Mouse (Mus musculus) midbrain, embryonic 14.5 days (tissue): ENCODE data around the gene Vgll4. TPM values are rescaled to one million over a fixed set of nuclear protein-coding genes. Genes with fewer than 3 reads are reported as not detected.

ENCODE experiments used
- ATAC-seq: fragments of 200-750 bp; cut with Nextera tagmentation; 2 replicates; pipeline ENCODE4 v1.8.0; 2017; ENCODE audit warnings: moderate number of reproducible peaks, moderate library complexity; ENCODE audit not compliant: low FRiP score, low TSS enrichment
- DNase-seq: peaks from one replicate; pipeline ENCODE4 v3.0.0-alpha.2; 2015
- H3K27ac ChIP-seq: fragments of 300-500 bp; sonication (generic); replicated peaks from 2 replicates; pipeline ENCODE4 v1.5.1; 2014; ENCODE audit warnings: mild to moderate bottlenecking, low read depth, low read length, moderate library complexity
- H3K27me3 ChIP-seq: fragments of 300-500 bp; sonication (generic); 2 replicates; pipeline ENCODE4 v1.6.1; 2014; ENCODE audit warnings: low read length, control low read depth, mixed read lengths; ENCODE audit not compliant: control insufficient read depth, insufficient read depth
- H3K36me3 ChIP-seq: fragments of 300-500 bp; sonication (generic); 2 replicates; pipeline ENCODE4 v1.6.1; 2014; ENCODE audit warnings: low read length, control low read depth; ENCODE audit not compliant: control insufficient read depth, insufficient read depth
- H3K4me1 ChIP-seq: fragments of 300-500 bp; sonication (generic); 2 replicates; pipeline ENCODE4 v1.6.1; 2014; ENCODE audit warnings: mild to moderate bottlenecking, antibody characterized with exemption, low read length, control low read depth; ENCODE audit not compliant: control insufficient read depth, insufficient read depth
- H3K4me2 ChIP-seq: fragments of 300-500 bp; sonication (generic); 2 replicates; pipeline ENCODE4 v1.6.1; 2014; ENCODE audit warnings: mild to moderate bottlenecking, low read length, moderate library complexity
- H3K4me3 ChIP-seq: fragments of 300-500 bp; sonication (generic); replicated peaks from 2 replicates; pipeline ENCODE4 v1.5.1; 2014; ENCODE audit warnings: low read depth, low read length
- H3K9ac ChIP-seq: fragments of 300-500 bp; sonication (generic); replicated peaks from 2 replicates; pipeline ENCODE4 v1.6.1; 2014; ENCODE audit warnings: mild to moderate bottlenecking, low read length, moderate library complexity
- H3K9me3 ChIP-seq: fragments of 300-500 bp; sonication (generic); 2 replicates; pipeline ENCODE4 v1.6.1; 2016; ENCODE audit warnings: low read length, control low read depth, mixed read lengths; ENCODE audit not compliant: control insufficient read depth
- WGBS: fragments of 180-500 bp; shearing (Covaris S2); extraction: QIAGEN DNeasy Blood & Tissue Kit; methylation state at CpG from one replicate; pipeline ENCODE4 v1.1.7; 2014; 5-methylcytosine and 5-hydroxymethylcytosine counted together
- polyA plus RNA-seq: library from polyadenylated mRNA; unstranded; fragments of >200 nt; fragmentation: Nextera tagmentation; extraction: Ambion mirVana; gene quantifications from 2 replicates; pipeline ENCODE4 v1.2.1, GENCODE M21; 2014

Vgll4 gene
- polyA plus RNA-seq, 1 experiment from 2014 or later: 42.8 TPM

GRCm38 (mm10) chr6:115006065-115006464 is 36.3 kb upstream of the Vgll4 start:
- Histone ChIP-seq H3K9me3 (no peaks in the 10 kb centered on the region), H3K27ac (no peak overlapping the region), H3K9ac (no peak overlapping the region), H3K4me1 (0 out of 2 replicates have a peak, but pooled peaks cover 5% of the 10 kb centered on the region), H3K36me3 (peaks cover 24% of the 10 kb centered on the region), H3K27me3 (no peaks in the 10 kb centered on the region), H3K4me2 (no peak overlapping the region), H3K4me3 (no peak overlapping the region)
- no peak for ATAC-seq
- 73% methylated on average over 3 of the region's 3 CpGs for WGBS
- no peak for DNase-seq

- Histone ChIP-seq H3K27ac (no peak overlapping the region), H3K4me2 (no peak overlapping the region), H3K36me3 (peaks cover 19% of the 10 kb centered on the region), H3K4me1 (0 out of 2 replicates have a peak, but pooled peaks cover 5% of the 10 kb centered on the region), H3K9me3 (no peaks in the 10 kb centered on the region), H3K27me3 (no peaks in the 10 kb centered on the region), H3K9ac (no peak overlapping the region), H3K4me3 (no peak overlapping the region)
- no peak for DNase-seq
- ATAC-seq: no peak
- 88% methylated on average over 8 of the region's 8 CpGs for WGBS
Observed at GRCm38 (mm10) chr6:115005351-115005890, 35.6 kb upstream of the Vgll4 start.

GRCm38 (mm10) chr6:115004636-115005035 is 34.8 kb upstream of the Vgll4 start:
- no peak overlapping the region for H3K4me3 ChIP-seq
- H3K27me3 ChIP-seq: no peaks in the 10 kb centered on the region
- no peak for ATAC-seq
- no peaks in the 10 kb centered on the region for H3K9me3 ChIP-seq
- no peak overlapping the region for H3K9ac ChIP-seq
- no peak for DNase-seq
- H3K4me2 ChIP-seq: no peak overlapping the region
- 0 out of 2 replicates have a peak, but pooled peaks cover 5% of the 10 kb centered on the region for H3K4me1 ChIP-seq
- whole genome bisulfite sequencing: 85% methylated on average over 8 of the region's 8 CpGs
- H3K27ac ChIP-seq: no peak overlapping the region
- H3K36me3 ChIP-seq: peaks cover 15% of the 10 kb centered on the region

GRCm38 (mm10) chr6:114998374-114999031 is 28.7 kb upstream of the Vgll4 start:
- ATAC-seq (no peak), DNase-seq (no peak)
- Histone ChIP-seq H3K27me3 (no peaks in the 10 kb centered on the region), H3K4me1 (no peaks in the 10 kb centered on the region), H3K9ac (no peak overlapping the region), H3K4me2 (no peak overlapping the region), H3K9me3 (no peaks in the 10 kb centered on the region), H3K27ac (no peak overlapping the region), H3K4me3 (no peak overlapping the region), H3K36me3 (0 out of 2 replicates have a peak, but pooled peaks cover 2% of the 10 kb centered on the region)
- WGBS: 89% methylated on average over 16 of the region's 16 CpGs

GRCm38 (mm10) chr6:114997471-114997870 is 27.7 kb upstream of the Vgll4 start:
- Histone ChIP-seq H3K36me3 (0 out of 2 replicates have a peak, but pooled peaks cover 2% of the 10 kb centered on the region), H3K27ac (no peak overlapping the region), H3K9me3 (no peaks in the 10 kb centered on the region), H3K9ac (no peak overlapping the region), H3K4me3 (no peak overlapping the region), H3K27me3 (no peaks in the 10 kb centered on the region), H3K4me2 (no peak overlapping the region), H3K4me1 (no peaks in the 10 kb centered on the region)
- DNase-seq: no peak
- WGBS: 86% methylated on average over 5 of the region's 5 CpGs
- ATAC-seq: no peak

GRCm38 (mm10) chr6:114996910-114997309 is 27.1 kb upstream of the Vgll4 start:
- DNase-seq (no peak), ATAC-seq (no peak)
- 0 out of 2 replicates have a peak, but pooled peaks cover 2% of the 10 kb centered on the region for H3K36me3 ChIP-seq
- no peak overlapping the region for H3K9ac ChIP-seq
- H3K4me1 ChIP-seq: no peaks in the 10 kb centered on the region
- no peaks in the 10 kb centered on the region for H3K27me3 ChIP-seq
- no peak overlapping the region for H3K27ac ChIP-seq
- no peak overlapping the region for H3K4me3 ChIP-seq
- H3K9me3 ChIP-seq: no peaks in the 10 kb centered on the region
- 90% methylated on average over 5 of the region's 5 CpGs for WGBS
- no peak overlapping the region for H3K4me2 ChIP-seq

- WGBS: 94% methylated on average over 5 of the region's 5 CpGs
- H3K4me3 ChIP-seq: no peak overlapping the region
- ATAC-seq: no peak
Observed at GRCm38 (mm10) chr6:114994079-114994478, 24.3 kb upstream of the Vgll4 start.

GRCm38 (mm10) chr6:114993659-114994058 is 23.9 kb upstream of the Vgll4 start:
- H3K9me3 ChIP-seq: no peaks in the 10 kb centered on the region
- no peaks in the 10 kb centered on the region for H3K4me1 ChIP-seq
- no peak overlapping the region for H3K4me3 ChIP-seq
- 85% methylated on average over 8 of the region's 8 CpGs for WGBS
- H3K27ac ChIP-seq: no peak overlapping the region
- DNase-seq (no peak), ATAC-seq (no peak)
- H3K4me2 ChIP-seq: no peak overlapping the region
- H3K36me3 ChIP-seq: no peaks in the 10 kb centered on the region
- H3K27me3 ChIP-seq: no peaks in the 10 kb centered on the region
- no peak overlapping the region for H3K9ac ChIP-seq

More at GRCm38 (mm10) chr6:114994079-114994478, 24.3 kb upstream of the Vgll4 start:
- no peaks in the 10 kb centered on the region for H3K9me3 ChIP-seq
- no peak overlapping the region for H3K4me2 ChIP-seq
- no peaks in the 10 kb centered on the region for H3K4me1 ChIP-seq
- H3K27me3 ChIP-seq: no peaks in the 10 kb centered on the region
- H3K27ac ChIP-seq: no peak overlapping the region
- H3K36me3 ChIP-seq: no peaks in the 10 kb centered on the region
- DNase-seq: no peak
- no peak overlapping the region for H3K9ac ChIP-seq

GRCm38 (mm10) chr6:114991909-114992308 is 22.1 kb upstream of the Vgll4 start:
- Histone ChIP-seq H3K36me3 (no peaks in the 10 kb centered on the region), H3K4me3 (no peak overlapping the region), H3K27ac (no peak overlapping the region), H3K4me1 (no peaks in the 10 kb centered on the region), H3K9me3 (no peaks in the 10 kb centered on the region), H3K4me2 (no peak overlapping the region), H3K27me3 (no peaks in the 10 kb centered on the region), H3K9ac (no peak overlapping the region)
- ATAC-seq: no peak
- WGBS: 89% methylated on average over 4 of the region's 4 CpGs
- DNase-seq: no peak
